Mouse (Mus musculus): Measurements from ENCODE around the gene Letm1. TPM values are rescaled to one million over a fixed set of nuclear protein-coding genes. Genes with fewer than 3 reads are reported as not detected.
A peak's percentile ranks its signal among the peaks of the same experiment; 100 is the strongest.

The Letm1 gene
- polyA plus RNA-seq, 1 experiment from 2014 or later: 39.5 TPM

GRCm38 (mm10) chr5:33694848-33695717 is 87.5 kb downstream of the Letm1 start:
- Histone ChIP-seq H3K27ac (replicated peaks) (peak overlapping the region; percentile 91), H3K9me3 (ENCODE audit: control insufficient read depth, low read length) (no peaks in the 10 kb centered on the region), H3K4me1 (replicated peaks; ENCODE audit: control insufficient read depth, insufficient read depth) (peaks cover 20% of the 10 kb centered on the region), H3K4me2 (replicated peaks; ENCODE audit: low read depth) (peak overlapping the region; percentile 89), H3K9ac (ENCODE audit: low read length) (peak overlapping the region; percentile 71), H3K36me3 (ENCODE audit: control insufficient read depth, insufficient read depth, low read length) (no peaks in the 10 kb centered on the region), H3K4me3 (ENCODE audit: low read depth, low read length) (peak overlapping the region; percentile 44), H3K27me3 (ENCODE audit: control insufficient read depth, insufficient read depth, low read length) (no peaks in the 10 kb centered on the region)
- peak; percentile 79 for DNase-seq (ENCODE audit: low spot score)
- 4% methylated on average over 66 of the region's 71 CpGs for WGBS
- TF ChIP-seq EP300 (optimal IDR thresholded peaks at IDR 0.05) (no peak), CTCF (IDR thresholded peaks at IDR 0.05; ENCODE audit: low read depth) (no peak)
- peak; percentile 62 for ATAC-seq (ENCODE audit: low FRiP score, low TSS enrichment)

GRCm38 (mm10) chr5:33694461-33694847 is 88.2 kb downstream of the Letm1 start:
- ATAC-seq (ENCODE audit: low FRiP score, low TSS enrichment) (no peak), DNase-seq (ENCODE audit: low spot score) (no peak)
- H3K27ac ChIP-seq (replicated peaks): peak overlapping the region; percentile 75
- no peaks in the 10 kb centered on the region for H3K9me3 ChIP-seq (ENCODE audit: control insufficient read depth, low read length)
- TF ChIP-seq EP300 (optimal IDR thresholded peaks at IDR 0.05): no peak
- no peak for TF ChIP-seq CTCF (IDR thresholded peaks at IDR 0.05; ENCODE audit: low read depth)
- 40% methylated on average over 9 of the region's 9 CpGs for WGBS
- H3K27me3 ChIP-seq (ENCODE audit: control insufficient read depth, insufficient read depth, low read length): no peaks in the 10 kb centered on the region
- H3K4me2 ChIP-seq (replicated peaks; ENCODE audit: low read depth): peak overlapping the region; percentile 89; the same call in 1 of the 2 replicates
- no peak overlapping the region for H3K4me3 ChIP-seq (ENCODE audit: low read depth, low read length)
- peaks cover 20% of the 10 kb centered on the region for H3K4me1 ChIP-seq (replicated peaks; ENCODE audit: control insufficient read depth, insufficient read depth)
- H3K36me3 ChIP-seq (ENCODE audit: control insufficient read depth, insufficient read depth, low read length): no peaks in the 10 kb centered on the region
- H3K9ac ChIP-seq (ENCODE audit: low read length): no peak overlapping the region

GRCm38 (mm10) chr5:33692393-33692792 is 90.2 kb downstream of the Letm1 start:
- Histone ChIP-seq H3K9ac (ENCODE audit: low read length) (peak overlapping the region; percentile 56; the same call in 1 of the 2 replicates), H3K4me1 (replicated peaks; ENCODE audit: control insufficient read depth, insufficient read depth) (peaks cover 17% of the 10 kb centered on the region), H3K9me3 (ENCODE audit: control insufficient read depth, low read length) (no peaks in the 10 kb centered on the region), H3K36me3 (ENCODE audit: control insufficient read depth, insufficient read depth, low read length) (no peaks in the 10 kb centered on the region), H3K4me2 (replicated peaks; ENCODE audit: low read depth) (peak overlapping the region; percentile 32), H3K27ac (replicated peaks) (peak overlapping the region; percentile 82), H3K4me3 (ENCODE audit: low read depth, low read length) (no peak overlapping the region), H3K27me3 (ENCODE audit: control insufficient read depth, insufficient read depth, low read length) (no peaks in the 10 kb centered on the region)
- DNase-seq (ENCODE audit: low spot score): peak; percentile 70
- peak; percentile 14; the same call in 1 of the 2 replicates for TF ChIP-seq CTCF (IDR thresholded peaks at IDR 0.05; ENCODE audit: low read depth)
- peak; percentile 32 for TF ChIP-seq EP300 (optimal IDR thresholded peaks at IDR 0.05)
- ATAC-seq (ENCODE audit: low FRiP score, low TSS enrichment): peak; percentile 36; the same call in 1 of the 2 replicates
- 10% methylated on average over 24 of the region's 24 CpGs for WGBS

- TF ChIP-seq CTCF (IDR thresholded peaks at IDR 0.05; ENCODE audit: low read depth) (no peak), EP300 (optimal IDR thresholded peaks at IDR 0.05) (no peak)
- 71% methylated on average over 11 of the region's 11 CpGs for WGBS
- H3K9me3 ChIP-seq (ENCODE audit: control insufficient read depth, low read length): no peaks in the 10 kb centered on the region
- H3K4me2 ChIP-seq (replicated peaks; ENCODE audit: low read depth): no peak overlapping the region
- no peak overlapping the region for H3K27ac ChIP-seq (replicated peaks)
- H3K4me3 ChIP-seq (ENCODE audit: low read depth, low read length): no peak overlapping the region
- peaks cover 6% of the 10 kb centered on the region for H3K4me1 ChIP-seq (replicated peaks; ENCODE audit: control insufficient read depth, insufficient read depth)
- peak overlapping the region; percentile 31; the same call in 1 of the 2 replicates for H3K9ac ChIP-seq (ENCODE audit: low read length)
- peak; percentile 12; the same call in 1 of the 2 replicates for ATAC-seq (ENCODE audit: low FRiP score, low TSS enrichment)
- DNase-seq (ENCODE audit: low spot score): no peak
- H3K36me3 ChIP-seq (ENCODE audit: control insufficient read depth, insufficient read depth, low read length): no peaks in the 10 kb centered on the region
- no peaks in the 10 kb centered on the region for H3K27me3 ChIP-seq (ENCODE audit: control insufficient read depth, insufficient read depth, low read length)
Observed at GRCm38 (mm10) chr5:33689852-33690645, 92.6 kb downstream of the Letm1 start.

Other genes with a start within 250 kb of the Letm1 start
- gene Fam53a, start 153.2 kb downstream of the Letm1 start, polyA plus RNA-seq (2015; fragmentation: Nextera tagmentation; extraction: Ambion mirVana): 44.9 and 45.0 TPM in 2 replicates
- gene Gm9903, start 152.9 kb downstream of the Letm1 start, polyA plus RNA-seq (2015; fragmentation: Nextera tagmentation; extraction: Ambion mirVana): 0.25 and 0.42 TPM in 2 replicates
- gene Slbp, start 130.2 kb downstream of the Letm1 start, polyA plus RNA-seq (2015; fragmentation: Nextera tagmentation; extraction: Ambion mirVana): 84.0 and 87.3 TPM in 2 replicates
- gene Tacc3, start 124.7 kb downstream of the Letm1 start, polyA plus RNA-seq (2015; fragmentation: Nextera tagmentation; extraction: Ambion mirVana): 33.8 and 44.0 TPM in 2 replicates
- gene Tmem129, start 124.4 kb downstream of the Letm1 start, polyA plus RNA-seq (2015; fragmentation: Nextera tagmentation; extraction: Ambion mirVana): 16.7 and 17.4 TPM in 2 replicates
- 17.4 and 19.3 TPM in 2 replicates for gene Fgfr3, start 61.1 kb downstream of the Letm1 start, polyA plus RNA-seq (2015; fragmentation: Nextera tagmentation; extraction: Ambion mirVana)
- 8.5 and 10.3 TPM in 2 replicates for gene Nsd2, start 37.9 kb upstream of the Letm1 start, polyA plus RNA-seq (2015; fragmentation: Nextera tagmentation; extraction: Ambion mirVana)
- gene Nelfa, start 153.6 kb upstream of the Letm1 start, polyA plus RNA-seq (2015; fragmentation: Nextera tagmentation; extraction: Ambion mirVana): 20.4 and 20.5 TPM in 2 replicates
- gene Gm1673, start 200.6 kb upstream of the Letm1 start, polyA plus RNA-seq (2015; fragmentation: Nextera tagmentation; extraction: Ambion mirVana): 27.7 and 28.5 TPM in 2 replicates
- gene Nat8l, start 213.2 kb upstream of the Letm1 start, polyA plus RNA-seq (2015; fragmentation: Nextera tagmentation; extraction: Ambion mirVana): 0.13 and 0.15 TPM in 2 replicates